Mouse (Mus musculus) left cerebral cortex, adult 6 months (tissue): ENCODE measurements around the gene Olfml3. TPM values are rescaled to one million over a fixed set of nuclear protein-coding genes. Genes with fewer than 3 reads are reported as not detected.

Source experiments
- long read RNA-seq, 2 experiments: library from polyadenylated mRNA; unstranded; transcript quantifications; one replicate each; pipeline ENCODE4 v2.0.0; 2019 to 2020
- polyA plus RNA-seq: library from polyadenylated mRNA; unstranded; fragments of <200 nt; fragmentation: Nextera tagmentation; gene quantifications from 2 replicates; pipeline ENCODE4 v1.2.3, GENCODE M21; 2021

The Olfml3 gene
- 7.6 and 11.1 TPM in 2 replicates for polyA plus RNA-seq
- long read RNA-seq, experiment 1, full-length matches to known transcripts = 69 of 70 reads
- long read RNA-seq, experiment 1, partial matches to known transcripts = 0 of 70 reads
- long read RNA-seq, experiment 1, other reads (novel, unspliced or antisense) = 1 of 70 reads
- long read RNA-seq, experiment 2, full-length matches to known transcripts = 26 of 28 reads
- long read RNA-seq, experiment 2, partial matches to known transcripts = 0 of 28 reads
- long read RNA-seq, experiment 2, other reads (novel, unspliced or antisense) = 2 of 28 reads

GRCm38 (mm10) chr3:103737778-103738571 is at the start of gene Olfml3:
Olfml3 (minus strand) TSS chr3:103738001.

GRCm38 (mm10) chr3:103739329-103739728 is 1.5 kb upstream of the Olfml3 start, which contains the start of gene Gm10964:
Gm10964 (plus strand) TSS chr3:103739366.

Other genes starting within 250 kb of the Olfml3 start
- gene Syt6, start 162.8 kb downstream of the Olfml3 start, polyA plus RNA-seq = 9.2 and 11.1 TPM in 2 replicates
- gene Atg4a-ps, start 91.9 kb downstream of the Olfml3 start, polyA plus RNA-seq = not detected in 2 replicates
- gene Gm10964, start 1.4 kb upstream of the Olfml3 start, polyA plus RNA-seq = not detected in 2 replicates
- 13.4 and 15.6 TPM in 2 replicates for gene Hipk1, start 53.6 kb upstream of the Olfml3 start, polyA plus RNA-seq
- 3.6 and 5.1 TPM in 2 replicates for gene Dclre1b, start 71.4 kb upstream of the Olfml3 start, polyA plus RNA-seq
- 9.2 and 11.2 TPM in 2 replicates for gene Ap4b1, start 71.5 kb upstream of the Olfml3 start, polyA plus RNA-seq
- gene Gm43064, start 71.6 kb upstream of the Olfml3 start, polyA plus RNA-seq = not detected in 2 replicates
- not detected in 2 replicates for gene Bcl2l15, start 94.6 kb upstream of the Olfml3 start, polyA plus RNA-seq
- 0.54 and 1.0 TPM in 2 replicates for gene Ptpn22, start 121.8 kb upstream of the Olfml3 start, polyA plus RNA-seq
- 5.9 and 6.0 TPM in 2 replicates for gene Rsbn1, start 176.1 kb upstream of the Olfml3 start, polyA plus RNA-seq
- gene Phtf1, start 230.1 kb upstream of the Olfml3 start, polyA plus RNA-seq = 5.2 and 18.4 TPM in 2 replicates